Mouse (Mus musculus): ENCODE measurements around the gene Gpr61.

Gene Gpr61

GRCm38 (mm10) chr3:108154656-108155055 is at the start of gene Gpr61:
Gene Gpr61 (minus strand): TSS chr3:108154882.
- no peak for DNase-seq (ENCODE audit: low read depth)

GRCm38 (mm10) chr3:108204470-108204869 is 49.8 kb upstream of the Gpr61 start:
- DNase-seq (ENCODE audit: low read depth): no peak

DNA sequence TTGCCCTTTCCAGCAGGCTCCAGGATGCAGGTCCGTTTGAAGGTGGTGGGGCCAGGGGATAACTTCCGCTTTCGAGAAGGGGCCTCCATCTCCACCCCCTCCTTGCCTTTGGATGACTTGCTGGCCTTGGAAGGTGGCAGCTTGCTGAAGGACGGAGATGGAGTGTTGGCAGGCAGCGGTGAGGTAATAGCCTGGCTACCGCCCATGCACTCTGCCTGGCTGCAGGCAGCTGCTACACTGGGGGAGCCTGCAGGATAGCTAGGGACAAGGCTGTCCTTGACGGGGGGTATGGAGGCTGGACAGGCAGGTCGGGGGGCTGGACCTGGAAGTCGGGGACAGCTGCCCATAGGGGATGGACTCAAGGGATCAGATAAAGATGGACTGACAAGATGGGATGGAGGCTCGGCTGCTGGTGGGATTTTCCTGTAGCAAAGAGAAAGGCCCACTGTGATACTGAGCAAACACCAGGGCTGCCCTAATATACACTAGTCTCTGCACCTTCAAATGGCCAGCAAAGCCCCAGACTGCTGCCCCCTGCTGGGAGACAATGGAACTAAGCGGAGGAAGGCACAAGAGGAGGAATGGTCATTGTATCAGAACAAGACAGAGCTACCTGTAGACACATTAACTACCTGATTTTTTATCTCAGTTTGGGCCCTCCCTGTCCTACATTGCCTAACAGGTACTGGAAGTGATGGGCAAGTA is 49.1 kb upstream of the Gpr61 start:
- no peak for DNase-seq (ENCODE audit: low read depth)

- DNase-seq (ENCODE audit: low read depth): no peak
These were observed 48.5 kb upstream of the Gpr61 start for GRCm38 (mm10) chr3:108203212-108203611.

DNA sequence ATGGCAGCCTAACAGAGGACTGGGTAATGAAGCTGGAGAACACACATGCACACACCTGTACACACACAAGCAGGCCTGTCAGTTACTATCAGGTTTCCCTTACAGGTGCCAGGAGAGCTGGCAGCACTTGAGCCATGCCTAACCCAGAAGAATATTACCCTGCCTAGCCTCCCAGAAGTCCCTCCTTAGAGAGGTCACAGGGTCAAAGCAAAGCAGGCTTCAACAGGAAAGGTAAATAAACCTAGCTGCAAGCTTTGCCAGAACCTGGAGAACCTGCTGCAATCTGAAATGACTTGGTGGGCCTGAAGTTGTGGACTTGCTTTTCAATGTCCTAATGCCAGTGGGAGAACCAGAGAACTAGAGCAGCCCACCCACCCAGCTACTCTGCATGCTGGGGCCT is 47.8 kb upstream of the Gpr61 start:
- no peak for DNase-seq (ENCODE audit: low read depth)

- DNase-seq (ENCODE audit: low read depth): peak; percentile 70
These were observed 45.9 kb upstream of the Gpr61 start, which contains the start of gene Cyb561d1 for GRCm38 (mm10) chr3:108200329-108201323. Gene Cyb561d1 (minus strand): TSS chr3:108201212.

DNA sequence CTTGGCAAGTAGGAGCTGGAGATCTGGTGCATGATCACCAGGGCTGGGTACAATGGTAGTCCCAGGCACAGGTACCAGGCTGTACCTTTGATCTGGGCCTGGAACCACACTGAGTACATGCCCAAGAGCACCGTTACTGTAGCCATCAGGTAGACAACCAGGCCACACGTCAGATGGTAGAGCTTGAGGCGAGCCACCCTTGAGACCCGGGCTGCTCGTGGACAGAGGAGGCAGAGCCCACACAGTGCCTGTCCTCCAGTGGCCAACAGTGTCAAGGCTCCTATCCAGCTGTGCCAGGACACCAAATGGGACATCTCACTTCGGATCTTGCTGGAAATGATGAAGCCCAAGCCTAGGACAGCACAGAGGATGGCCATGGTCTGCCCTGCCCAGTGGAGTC is 44.5 kb upstream of the Gpr61 start:
- no peak for DNase-seq (ENCODE audit: low read depth)

DNA sequence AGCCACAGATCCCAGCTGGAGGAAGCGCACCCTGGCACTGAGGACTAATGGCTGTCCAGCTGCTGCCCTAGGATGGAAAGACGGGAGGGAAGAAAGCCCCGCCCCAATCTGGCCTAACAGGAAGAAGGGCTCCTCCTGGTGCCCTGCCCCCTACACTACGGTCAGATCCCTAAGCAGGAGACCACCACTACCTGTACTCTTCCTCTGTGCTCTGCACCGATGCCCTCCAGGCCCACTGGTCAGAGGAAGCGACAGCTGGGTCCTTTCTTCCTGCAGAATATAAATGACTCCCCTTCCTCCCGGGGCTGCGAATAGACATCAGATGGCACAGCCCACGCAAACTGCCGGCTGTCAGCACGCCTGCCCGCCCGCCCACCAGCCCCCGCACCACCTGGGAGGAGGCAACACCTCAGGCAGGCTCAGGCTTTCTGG is 42.4 kb upstream of the Gpr61 start:
- no peak for DNase-seq (ENCODE audit: low read depth)

DNA sequence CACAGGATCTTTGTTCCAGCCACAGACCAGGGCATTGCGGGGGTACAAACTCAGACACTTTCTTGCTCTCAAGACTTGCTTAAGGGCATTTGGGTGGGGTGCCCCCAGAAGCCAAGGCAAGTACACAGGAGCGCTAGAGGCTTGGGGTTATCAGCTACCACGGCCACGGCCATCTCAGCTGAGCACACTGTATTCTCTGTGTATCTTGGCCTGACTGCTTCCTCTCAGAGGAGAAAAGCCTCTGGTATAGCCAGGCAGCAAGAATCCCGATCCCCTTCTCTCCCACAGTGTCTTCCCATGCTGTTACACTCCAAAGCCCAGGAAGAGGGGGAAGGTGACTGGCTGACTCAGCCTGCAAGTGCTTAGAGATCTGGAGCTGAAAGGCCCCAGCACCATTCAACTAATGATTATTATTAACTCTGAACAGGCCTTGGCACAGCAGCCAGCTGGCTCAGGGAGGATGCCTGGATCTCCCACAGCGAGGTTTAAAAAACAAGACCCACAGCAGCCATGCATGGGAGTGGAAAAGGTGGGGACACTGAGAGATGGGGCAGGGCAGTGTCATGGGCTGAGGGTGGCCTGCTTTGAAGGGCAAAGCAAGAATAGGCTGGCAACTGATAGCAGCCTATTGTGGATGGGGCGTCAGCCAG is 41.4 kb upstream of the Gpr61 start:
- no peak for DNase-seq (ENCODE audit: low read depth)

- DNase-seq (ENCODE audit: low read depth): no peak
These were observed 40.6 kb upstream of the Gpr61 start for GRCm38 (mm10) chr3:108195287-108195686.

DNA sequence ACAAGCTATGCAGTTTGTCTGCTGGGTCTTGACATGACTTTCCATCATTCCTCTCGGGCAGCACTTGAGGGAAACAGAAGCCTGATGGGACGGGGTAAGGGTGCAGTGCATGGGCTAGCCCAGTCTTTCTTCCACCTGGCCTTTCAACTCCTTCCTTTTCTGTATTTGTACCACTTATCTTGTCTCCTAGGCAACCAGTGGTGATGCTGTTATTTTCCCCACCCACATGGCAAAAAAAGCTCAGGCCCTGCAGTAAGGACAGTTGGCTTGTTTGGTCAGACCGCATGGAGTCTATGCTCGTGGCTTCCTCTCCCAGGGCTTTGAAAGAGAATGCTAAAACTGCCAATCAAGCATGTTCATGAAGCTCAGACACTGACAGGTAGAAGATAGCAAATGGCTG is 39.0 kb upstream of the Gpr61 start:
- DNase-seq (ENCODE audit: low read depth): no peak

DNA sequence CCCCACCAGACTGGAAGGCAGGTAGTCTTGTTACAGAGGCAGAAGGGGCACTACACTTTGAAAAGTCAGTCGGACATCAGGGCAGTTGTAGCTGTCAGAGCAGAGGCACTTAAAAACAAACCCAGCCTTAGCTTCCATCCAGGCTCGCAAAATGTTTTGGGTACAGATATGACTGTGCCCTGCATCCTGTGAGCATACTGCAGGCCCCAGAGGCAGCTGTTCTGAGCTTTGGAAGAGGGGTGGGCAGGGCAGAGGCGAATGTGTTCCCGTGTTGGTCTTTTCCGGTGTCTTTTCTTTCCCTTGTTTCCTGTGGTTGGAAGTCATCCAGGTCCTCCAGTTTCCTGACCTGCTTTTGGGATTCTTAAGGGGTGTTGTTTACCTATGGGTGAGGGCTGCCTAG is 35.2 kb upstream of the Gpr61 start:
- DNase-seq (ENCODE audit: low read depth): no peak

DNA sequence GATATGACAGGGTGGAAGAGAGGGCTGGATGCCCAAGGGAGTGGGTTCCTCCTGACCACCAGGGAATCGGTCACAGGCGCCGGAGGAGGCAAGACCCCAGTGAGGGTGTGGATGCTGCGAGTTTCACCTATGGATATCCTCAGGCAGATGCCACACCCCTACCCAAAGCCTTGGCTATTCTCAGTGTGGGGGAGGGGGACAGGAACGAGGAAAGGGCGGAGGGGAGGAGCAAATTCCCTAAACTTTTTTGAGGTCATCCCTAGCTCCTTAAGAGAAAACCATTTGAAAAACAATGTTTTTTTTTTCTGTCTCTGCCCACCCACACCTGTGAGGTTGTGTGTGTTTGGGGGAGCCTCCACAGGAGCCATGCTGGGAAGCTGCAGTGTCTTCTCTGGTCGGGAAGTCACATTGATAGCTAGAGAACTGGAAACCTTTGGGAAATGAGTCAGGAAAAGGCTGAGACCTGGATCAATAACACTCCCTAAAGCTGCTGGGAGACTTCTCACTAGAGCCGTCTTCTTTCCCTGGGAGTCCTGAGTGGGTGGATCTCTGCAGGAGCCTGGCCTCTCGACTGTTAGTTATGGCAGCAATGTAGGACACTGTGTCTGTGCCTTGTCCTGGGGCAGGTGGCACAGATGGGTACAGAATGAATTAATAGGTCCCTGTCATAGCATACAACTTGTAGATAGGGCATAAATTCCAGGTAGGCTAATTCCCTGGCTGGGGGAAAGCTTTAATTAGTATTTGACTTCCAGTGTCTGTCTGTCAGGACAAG is 34.2 kb upstream of the Gpr61 start:
- DNase-seq (ENCODE audit: low read depth): no peak

GRCm38 (mm10) chr3:108187111-108187795 is 32.6 kb upstream of the Gpr61 start:
- DNase-seq (ENCODE audit: low read depth): no peak

- no peak for DNase-seq (ENCODE audit: low read depth)
These were observed 31.7 kb upstream of the Gpr61 start, which contains the start of gene Amigo1 for GRCm38 (mm10) chr3:108186098-108187047. Gene Amigo1 (plus strand): TSS chr3:108186335.

DNA sequence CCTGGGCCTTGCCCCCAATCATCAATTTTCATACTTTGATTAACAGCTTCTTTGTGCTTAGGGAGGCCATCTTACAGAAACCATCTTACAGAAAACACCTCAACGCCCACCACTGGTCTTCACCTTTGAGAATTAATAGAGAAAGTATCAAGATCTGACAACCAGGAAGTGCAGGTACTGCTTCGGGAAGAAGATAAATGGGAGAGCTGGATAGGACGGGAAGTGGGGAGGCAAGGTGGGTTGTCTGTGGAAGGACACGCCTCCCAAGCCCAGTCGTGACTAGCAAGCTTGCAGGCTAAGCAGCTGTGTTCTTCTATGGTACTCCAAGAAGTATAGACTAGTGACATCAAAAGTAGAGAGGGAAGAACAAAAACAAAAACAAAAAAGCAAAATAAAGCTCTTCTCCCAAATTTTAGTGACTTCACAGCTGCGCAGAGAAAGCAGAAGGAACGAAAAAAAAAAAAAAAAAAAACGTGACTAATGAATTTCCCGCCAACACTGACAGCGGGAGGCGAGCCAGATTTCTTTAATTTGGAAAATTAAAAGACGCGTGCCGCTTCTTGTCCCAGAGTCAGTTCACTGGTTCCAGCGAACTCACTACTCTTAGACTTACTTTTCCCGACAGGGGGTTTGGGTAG is 30.9 kb upstream of the Gpr61 start:
- DNase-seq (ENCODE audit: low read depth): no peak

GRCm38 (mm10) chr3:108184742-108185141 is 30.1 kb upstream of the Gpr61 start:
- no peak for DNase-seq (ENCODE audit: low read depth)

- no peak for DNase-seq (ENCODE audit: low read depth)
These were observed 25.8 kb upstream of the Gpr61 start for GRCm38 (mm10) chr3:108180514-108180913.
